Comparison of ENCODE assay signal across 8 mouse cellular contexts in the genomic region with DNA sequence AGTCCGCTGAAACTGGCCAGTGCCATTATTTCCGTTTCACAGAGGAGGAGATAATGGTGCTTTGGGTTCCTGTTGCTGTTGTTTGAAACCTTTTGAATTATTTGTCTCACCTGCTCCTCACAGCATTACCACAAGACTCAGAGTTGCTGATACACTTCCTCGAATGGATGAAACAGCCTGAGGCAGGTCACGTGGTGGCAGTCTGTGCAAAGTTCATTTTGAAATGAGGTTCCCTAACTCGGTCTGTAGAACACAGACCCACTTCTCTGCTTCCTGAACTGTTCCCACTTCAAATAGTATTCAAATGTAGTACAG. TPM values are rescaled to one million over a fixed set of nuclear protein-coding genes. Genes with fewer than 3 reads are reported as not detected.
DNase-seq lines count a peak whose midpoint lies in the region; ATAC-seq lines count a peak whose summit lies in the region.

No protein-coding gene starts in this region.

- no peak for DNase-seq in frontal cortex, postnatal 14 days (ENCODE audit: low spot score in 2 of 2)
- DNase-seq in cerebellum, adult 9-10 months = peak; percentile 54
- peak; percentile 52 for DNase-seq in midbrain, embryonic 14.5 days
- DNase-seq in thymus, postnatal 4 days = peak; percentile 62

- no peaks in the 10 kb centered on the region for H3K36me3 ChIP-seq in hindbrain, embryonic 13.5 days
- no peaks in the 10 kb centered on the region for H3K36me3 ChIP-seq in limb, embryonic 15.5 days
- H3K36me3 ChIP-seq in midbrain, embryonic 14.5 days (ENCODE audit: control insufficient read depth, insufficient read depth, low read length) = no peaks in the 10 kb centered on the region

- H3K27me3 ChIP-seq in hindbrain, embryonic 13.5 days = 0 out of 2 replicates have a peak, but pooled peaks cover 3% of the 10 kb centered on the region
- H3K27me3 ChIP-seq in limb, embryonic 15.5 days = no peaks in the 10 kb centered on the region
- H3K27me3 ChIP-seq in midbrain, embryonic 14.5 days (ENCODE audit: control insufficient read depth, insufficient read depth, low read length) = no peaks in the 10 kb centered on the region

- H3K4me2 ChIP-seq in hindbrain, embryonic 13.5 days = peak overlapping the region; percentile 88
- H3K4me2 ChIP-seq in limb, embryonic 15.5 days = peak overlapping the region; percentile 93
- peak overlapping the region; percentile 88 for H3K4me2 ChIP-seq in midbrain, embryonic 14.5 days (ENCODE audit: low read length)

- H3K4me1 ChIP-seq in hindbrain, embryonic 13.5 days (replicated peaks) = peaks cover 25% of the 10 kb centered on the region
- H3K4me1 ChIP-seq in limb, embryonic 15.5 days = peaks cover 18% of the 10 kb centered on the region
- peaks cover 8% of the 10 kb centered on the region; the same call in 1 of the 2 replicates for H3K4me1 ChIP-seq in midbrain, embryonic 14.5 days (ENCODE audit: control insufficient read depth, insufficient read depth, low read length)

- peak overlapping the region; percentile 69 for H3K4me3 ChIP-seq in hindbrain, embryonic 13.5 days
- peak overlapping the region; percentile 70 for H3K4me3 ChIP-seq in limb, embryonic 15.5 days
- peak overlapping the region; percentile 65 for H3K4me3 ChIP-seq in midbrain, embryonic 14.5 days (replicated peaks; ENCODE audit: low read depth, low read length)

- peak overlapping the region; percentile 67 for H3K27ac ChIP-seq in hindbrain, embryonic 13.5 days
- peak overlapping the region; percentile 77 for H3K27ac ChIP-seq in limb, embryonic 15.5 days
- peak overlapping the region; percentile 74 for H3K27ac ChIP-seq in midbrain, embryonic 14.5 days (replicated peaks; ENCODE audit: low read depth, low read length)

- H3K9ac ChIP-seq in hindbrain, embryonic 13.5 days = peak overlapping the region; percentile 77
- peak overlapping the region; percentile 44 for H3K9ac ChIP-seq in limb, embryonic 15.5 days
- peak overlapping the region; percentile 73 for H3K9ac ChIP-seq in midbrain, embryonic 14.5 days (replicated peaks; ENCODE audit: low read length)

- peak; percentile 13 for ATAC-seq in frontal cortex, adult (ENCODE audit: low TSS enrichment)
- ATAC-seq in hindbrain, embryonic 13.5 days (ENCODE audit: low FRiP score) = peak; percentile 8
- no peak for ATAC-seq in limb, embryonic 15.5 days (ENCODE audit: insufficient number of reproducible peaks, low FRiP score, low TSS enrichment, low read depth)
- peak; percentile 8 for ATAC-seq in midbrain, embryonic 14.5 days (ENCODE audit: low FRiP score, low TSS enrichment)
- ATAC-seq in erythroid progenitor cell, adult 5-6 weeks (replicated peaks; ENCODE audit: low FRiP score, poor library complexity, severe bottlenecking) = no peak

- no peaks in the 10 kb centered on the region for H3K9me3 ChIP-seq in hindbrain, embryonic 13.5 days
- H3K9me3 ChIP-seq in limb, embryonic 15.5 days = no peaks in the 10 kb centered on the region
- H3K9me3 ChIP-seq in midbrain, embryonic 14.5 days (ENCODE audit: control insufficient read depth, low read length) = no peaks in the 10 kb centered on the region

- 12% methylated on average over 5 of the region's 5 CpGs for WGBS in hindbrain, embryonic 13.5 days
- WGBS in limb, embryonic 15.5 days = 4% methylated on average over 5 of the region's 5 CpGs
- 4% methylated on average over 5 of the region's 5 CpGs for WGBS in midbrain, embryonic 14.5 days

RNA-seq across cellular contexts. Expression of gene Plcxd2, which starts 0.8 kb away (rescaled TPM):
- polyA plus RNA-seq in hindbrain, embryonic 13.5 days (2015; fragmentation: Nextera tagmentation; extraction: Ambion mirVana) = 7.9 and 8.4 TPM in 2 replicates
- 2.2 and 2.8 TPM in 2 replicates for polyA plus RNA-seq in limb, embryonic 15.5 days (2015; fragmentation: Nextera tagmentation; extraction: Ambion mirVana)
- 8.7 and 8.8 TPM in 2 replicates for polyA plus RNA-seq in midbrain, embryonic 14.5 days (2014; fragmentation: Nextera tagmentation; extraction: Ambion mirVana)
- total RNA-seq in erythroid progenitor cell, adult 5-6 weeks (2015; ENCODE audit: low replicate concordance) = 0.42 and 0.72 TPM in 2 replicates
- 0.39 and 0.83 TPM in 2 replicates for total RNA-seq in erythroid progenitor cell, adult 5-6 weeks (2017; ENCODE audit: low replicate concordance)

RNA-seq across cellular contexts. Expression of gene Phldb2, which starts 57.5 kb away (rescaled TPM):
- 12.5 and 13.3 TPM in 2 replicates for polyA plus RNA-seq in hindbrain, embryonic 13.5 days (2015; fragmentation: Nextera tagmentation; extraction: Ambion mirVana)
- 57.3 and 62.6 TPM in 2 replicates for polyA plus RNA-seq in limb, embryonic 15.5 days (2015; fragmentation: Nextera tagmentation; extraction: Ambion mirVana)
- polyA plus RNA-seq in midbrain, embryonic 14.5 days (2014; fragmentation: Nextera tagmentation; extraction: Ambion mirVana) = 4.0 and 6.4 TPM in 2 replicates
- total RNA-seq in erythroid progenitor cell, adult 5-6 weeks (2015; ENCODE audit: low replicate concordance) = 6.5 TPM in 1 of 2 replicates, not detected in the other
- not detected in 2 replicates for total RNA-seq in erythroid progenitor cell, adult 5-6 weeks (2017; ENCODE audit: low replicate concordance)

Comparison
In these comparisons a context has a peak if more than half of its experiments do, and no peak if none do; other contexts are left out.
1. ATAC-seq: peak in frontal cortex, adult (single experiment), hindbrain, embryonic 13.5 days (single experiment) and midbrain, embryonic 14.5 days (single experiment); none in limb, embryonic 15.5 days (single experiment) and erythroid progenitor cell, adult 5-6 weeks (single experiment).
2. DNase-seq: peak in cerebellum, adult 9-10 months (single experiment), midbrain, embryonic 14.5 days (single experiment) and thymus, postnatal 4 days (single experiment); none in frontal cortex, postnatal 14 days (0 of 2).
3. Peak in every context shown above with its lines, with median percentiles within 50 percentile points of each other: H3K27ac ChIP-seq, H3K4me2 ChIP-seq, H3K4me3 ChIP-seq and H3K9ac ChIP-seq.